In the genomic region with DNA sequence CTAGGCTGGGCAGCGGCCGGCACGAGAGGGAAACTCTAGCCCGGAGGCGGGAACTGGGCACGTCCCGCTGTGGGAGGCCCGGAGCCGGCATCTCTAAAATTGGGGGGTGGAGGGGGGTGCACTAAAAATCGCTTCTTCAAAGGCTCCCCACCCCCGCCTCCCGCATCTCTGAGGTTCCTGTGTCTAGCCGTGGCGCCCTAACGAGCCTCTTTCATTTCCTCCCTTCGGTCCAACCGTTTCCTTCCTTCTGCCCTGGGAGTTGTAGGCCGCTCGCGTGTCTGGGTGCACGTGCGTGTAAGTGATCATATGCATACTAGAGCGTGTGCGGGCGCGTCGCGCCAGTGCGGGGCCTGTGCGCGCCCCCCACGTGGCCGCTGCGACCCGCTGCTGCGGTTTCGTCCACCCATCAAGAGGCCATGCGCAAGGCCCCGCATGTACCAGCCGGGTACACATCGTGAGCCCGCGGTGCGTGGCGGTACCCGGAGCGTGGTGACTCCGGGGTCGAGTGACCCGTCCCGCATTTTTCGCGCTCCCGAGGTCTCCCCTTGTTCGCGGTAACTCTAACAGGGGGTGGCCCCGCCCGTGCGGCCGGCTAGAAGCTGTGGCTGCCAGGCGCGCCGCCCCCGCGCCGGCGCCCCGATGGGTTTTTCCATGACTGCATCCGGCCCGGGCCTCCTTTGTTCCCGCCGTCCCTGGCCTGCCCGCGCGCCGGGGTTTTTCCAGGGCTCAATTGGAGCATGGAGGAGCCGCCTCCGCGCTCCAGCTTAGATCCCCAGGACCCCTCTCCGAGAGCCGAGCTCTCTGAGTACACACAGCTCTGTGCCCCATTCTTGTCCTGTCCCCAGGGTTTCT, we compare ENCODE assay signal across 8 mouse cellular contexts. TPM values are rescaled to one million over a fixed set of nuclear protein-coding genes. Genes with fewer than 3 reads are reported as not detected.
A peak's percentile ranks its signal among the peaks of the same experiment; 100 is the strongest.
DNase-seq lines count a peak whose midpoint lies in the region; ATAC-seq and TF ChIP-seq lines count a peak whose summit lies in the region.

No protein-coding gene starts in this region.

- WGBS in hindbrain, embryonic 16.5 days, result 0% methylated on average over 81 of the region's 81 CpGs

- H3K27ac ChIP-seq in hindbrain, embryonic 16.5 days (ENCODE audit: low read depth, low read length), result peak overlapping the region; percentile 99
- H3K27ac ChIP-seq in left cerebral cortex, adult 2 months, result peak overlapping the region; percentile 98

- no peaks in the 10 kb centered on the region for H3K9me3 ChIP-seq in hindbrain, embryonic 16.5 days (ENCODE audit: control insufficient read depth, low read length)

- H3K9ac ChIP-seq in hindbrain, embryonic 16.5 days (ENCODE audit: low read depth, low read length), result peak overlapping the region; percentile 88

- peak overlapping the region; percentile 96 for H3K4me2 ChIP-seq in hindbrain, embryonic 16.5 days (ENCODE audit: low read length)

- H3K27me3 ChIP-seq in hindbrain, embryonic 16.5 days (replicated peaks; ENCODE audit: control insufficient read depth, insufficient read depth, low read length), result no peaks in the 10 kb centered on the region

- H3K4me1 ChIP-seq in hindbrain, embryonic 16.5 days (ENCODE audit: control insufficient read depth, insufficient read depth, low read depth, low read length), result peaks cover 24% of the 10 kb centered on the region

- peak; percentile 73 for ATAC-seq in hindbrain, embryonic 16.5 days
- ATAC-seq in megakaryocyte, adult 5-6 weeks (ENCODE audit: poor library complexity, severe bottlenecking), result peak; percentile 58

- TF ChIP-seq CTCF in left cerebral cortex, adult 2 months (IDR thresholded peaks at IDR 0.05), result no peak

- peak; percentile 75 for DNase-seq in T-cell, adult 2 months (ENCODE audit: low spot score)
- peak; percentile 62 to 82 for DNase-seq in cerebellum, postnatal 4 days (ENCODE audit: low spot score in 2 of 2)
- peak; percentile 85 for DNase-seq in gastrocnemius, adult 18-20 months (ENCODE audit: low spot score)
- DNase-seq in left cerebral cortex, adult 2 months (ENCODE audit: extremely low spot score in 1 of 2, low spot score in 2 of 2), result peak; percentile 87
- peak; percentile 84 to 91 for DNase-seq in right cerebral cortex, adult 2 months (ENCODE audit: low spot score in 2 of 2)
- DNase-seq in urinary bladder, postnatal 25 days (ENCODE audit: low spot score), result peak; percentile 85

- H3K4me3 ChIP-seq in hindbrain, embryonic 16.5 days (ENCODE audit: low read length), result peak overlapping the region; percentile 52
- peak overlapping the region; percentile 68 for H3K4me3 ChIP-seq in left cerebral cortex, adult 2 months

- no peaks in the 10 kb centered on the region for H3K36me3 ChIP-seq in hindbrain, embryonic 16.5 days (ENCODE audit: control insufficient read depth, insufficient read depth, low read length)

- intact Hi-C loops in left cerebral cortex, adult 2 months (cut with DNase I), result loop anchor here (1.0 to 2.0 kb wide), 2 partner anchors 29 to 45 kb away; no protein-coding TSS in a partner anchor

RNA-seq across cellular contexts. Expression of gene Tex44, which starts 16.1 kb away (rescaled TPM):
- not detected for total RNA-seq in gastrocnemius, adult 18-20 months (2021)
- not detected in 2 replicates for polyA plus RNA-seq in hindbrain, embryonic 16.5 days (2015; fragmentation: Nextera tagmentation; extraction: Ambion mirVana)
- total RNA-seq in left cerebral cortex, adult 2 months (2021), result not detected
- total RNA-seq in megakaryocyte, adult 5-6 weeks (2015), result not detected in 2 replicates
- not detected in 2 replicates for total RNA-seq in megakaryocyte, adult 5-6 weeks (2017)

RNA-seq across cellular contexts. Expression of gene Nmur1, which starts 16.2 kb away (rescaled TPM):
- total RNA-seq in gastrocnemius, adult 18-20 months (2021), result not detected
- polyA plus RNA-seq in hindbrain, embryonic 16.5 days (2015; fragmentation: Nextera tagmentation; extraction: Ambion mirVana), result 0.13 TPM in 1 of 2 replicates, not detected in the other
- not detected for total RNA-seq in left cerebral cortex, adult 2 months (2021)
- not detected in 2 replicates for total RNA-seq in megakaryocyte, adult 5-6 weeks (2015)
- not detected in 2 replicates for total RNA-seq in megakaryocyte, adult 5-6 weeks (2017)

Comparison
In these comparisons a context has a peak if more than half of its experiments do, and no peak if none do; other contexts are left out.
1. Peak in every context shown above with its lines: DNase-seq, ATAC-seq, H3K4me3 ChIP-seq and H3K27ac ChIP-seq.